Mouse (Mus musculus): ENCODE measurements around the gene Slco4c1.
A peak's percentile ranks its signal among the peaks of the same experiment; 100 is the strongest.

Slco4c1 gene

DNA sequence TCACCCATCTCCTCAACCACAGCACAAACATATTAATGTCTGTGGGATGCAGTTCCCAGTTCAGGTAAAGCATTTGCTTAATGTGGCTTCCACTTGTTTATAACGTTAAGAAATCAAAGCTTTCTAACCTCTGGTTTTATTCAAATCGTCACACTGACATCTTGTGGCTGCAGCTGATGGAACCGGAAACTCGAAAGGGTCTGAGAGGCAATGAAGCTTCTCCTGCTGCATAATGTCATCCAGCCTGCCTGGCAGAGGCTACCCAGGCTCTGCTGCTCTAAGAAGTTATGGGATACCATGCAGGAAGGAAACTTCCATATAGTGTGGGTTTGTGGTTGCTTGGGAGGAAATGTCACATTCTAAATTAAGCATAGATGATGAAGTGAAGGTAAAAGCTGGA is 103.7 kb downstream of the Slco4c1 start:
- DNase-seq, result peak; percentile 43

DNA sequence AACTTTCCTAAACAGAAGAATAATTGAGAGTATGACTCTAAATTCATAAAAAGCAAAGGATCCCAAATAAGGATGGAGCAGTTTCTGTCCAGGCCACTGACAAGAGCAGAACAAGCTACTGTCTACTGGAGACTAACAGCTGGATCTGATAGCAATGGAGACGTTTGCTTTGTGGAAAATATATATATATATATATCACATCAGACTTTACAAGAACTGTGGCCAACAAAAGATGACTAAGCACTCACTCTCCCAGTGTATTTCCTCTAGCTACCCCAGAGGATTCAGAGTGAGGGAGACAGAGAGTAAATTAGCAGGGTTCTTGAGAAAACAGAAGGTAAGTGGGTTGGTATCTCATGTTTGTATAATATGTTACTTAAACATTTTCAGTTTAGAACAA is 105.4 kb downstream of the Slco4c1 start:
- no peak for DNase-seq
